Mouse (Mus musculus) liver, postnatal 0 days (tissue): ENCODE data around the gene Dusp28. TPM values are rescaled to one million over a fixed set of nuclear protein-coding genes. Genes with fewer than 3 reads are reported as not detected.

Experiments
- ATAC-seq: fragments of 200-750 bp; cut with Nextera tagmentation; 2 replicates; pipeline ENCODE4 v1.8.0; 2017; ENCODE audit warnings: mild to moderate bottlenecking, moderate library complexity
- DNase-seq: peaks from one replicate; pipeline ENCODE4 v3.0.0-alpha.2; 2016
- H3K27ac ChIP-seq: fragments of 300-500 bp; sonication (generic); 2 replicates; pipeline ENCODE4 v1.5.1; 2014; ENCODE audit warnings: antibody characterized with exemption, moderate library complexity, mild to moderate bottlenecking, low read depth
- H3K27me3 ChIP-seq: fragments of 300-500 bp; sonication (generic); 2 replicates; pipeline ENCODE4 v1.6.1; 2014; ENCODE audit warnings: low read length, control low read depth, mixed read lengths; ENCODE audit not compliant: insufficient read depth
- H3K36me3 ChIP-seq: fragments of 300-500 bp; sonication (generic); replicated peaks from 2 replicates; pipeline ENCODE4 v1.6.1; 2014; ENCODE audit warnings: mild to moderate bottlenecking, control low read depth, low read length, moderate library complexity, mixed read lengths; ENCODE audit not compliant: insufficient read depth
- H3K4me1 ChIP-seq: fragments of 300-500 bp; sonication (generic); 2 replicates; pipeline ENCODE4 v1.6.1; 2014; ENCODE audit warnings: antibody characterized with exemption, mild to moderate bottlenecking, control low read depth; ENCODE audit not compliant: insufficient read depth
- H3K4me2 ChIP-seq: fragments of 300-500 bp; sonication (generic); 2 replicates; pipeline ENCODE4 v1.6.1; 2014; ENCODE audit warnings: low read depth, mild to moderate bottlenecking, low read length, moderate library complexity, mixed read lengths
- H3K4me3 ChIP-seq: fragments of 300-500 bp; sonication (generic); 2 replicates; pipeline ENCODE4 v1.5.1; 2014; ENCODE audit warnings: low read depth, low read length
- H3K9ac ChIP-seq: fragments of 300-500 bp; sonication (generic); replicated peaks from 2 replicates; pipeline ENCODE4 v1.6.1; 2014; ENCODE audit warnings: mild to moderate bottlenecking, moderate library complexity
- H3K9me3 ChIP-seq: fragments of 300-500 bp; sonication (generic); 2 replicates; pipeline ENCODE4 v1.6.1; 2016; ENCODE audit warnings: mild to moderate bottlenecking, control low read depth, low read length, mixed read lengths
- CTCF ChIP-seq: sonication (generic); IDR thresholded peaks from 2 replicates; pipeline ENCODE4 v1.5.1; 2016; ENCODE audit warnings: antibody characterized with exemption, low read depth
- EP300 ChIP-seq: IDR thresholded peaks from 2 replicates; pipeline ENCODE4 v1.6.1; 2016; ENCODE audit warnings: antibody characterized with exemption, low read depth, mild to moderate bottlenecking
- WGBS: fragments of 180-500 bp; shearing (Covaris S2); extraction: QIAGEN DNeasy Blood & Tissue Kit; methylation state at CpG from one replicate; pipeline ENCODE4 v1.1.7; 2014; ENCODE audit not compliant: insufficient replicate concordance; 5-methylcytosine and 5-hydroxymethylcytosine counted together
- polyA plus RNA-seq: library from polyadenylated mRNA; unstranded; fragments of >200 nt; fragmentation: Nextera tagmentation; extraction: Ambion mirVana; gene quantifications from 2 replicates; pipeline ENCODE4 v1.2.1, GENCODE M21; 2015

The Dusp28 gene
- polyA plus RNA-seq, 1 experiment from 2014 or later, result 20.2 TPM

GRCm38 (mm10) chr1:92934182-92934827 is 27.5 kb downstream of the Dusp28 start, which contains the start of gene Capn10:
Gene Capn10 (plus strand): TSS chr1:92934376.
- under 1% methylated on average over 45 of the region's 45 CpGs for WGBS
- Histone ChIP-seq H3K36me3 (peaks cover 12% of the 10 kb centered on the region), H3K27me3 (no peaks in the 10 kb centered on the region), H3K9me3 (no peaks in the 10 kb centered on the region), H3K4me2 (peak within 1 kb of the TSS; percentile 95), H3K4me3 (peak within 1 kb of the TSS; percentile 87), H3K4me1 (peaks cover 25% of the 10 kb centered on the region), H3K9ac (peak within 1 kb of the TSS; percentile 79), H3K27ac (peak within 1 kb of the TSS; percentile 95)
- ATAC-seq (peak; percentile 96), DNase-seq (peak; percentile 93)
- TF ChIP-seq EP300 (peak; percentile 32; the same call in 1 of the 2 replicates), CTCF (no peak)

- Histone ChIP-seq H3K9ac (peak overlapping the region; percentile 79), H3K27me3 (no peaks in the 10 kb centered on the region), H3K4me1 (peaks cover 25% of the 10 kb centered on the region), H3K27ac (peak overlapping the region; percentile 95), H3K36me3 (peaks cover 22% of the 10 kb centered on the region), H3K4me3 (peak overlapping the region; percentile 87), H3K9me3 (no peaks in the 10 kb centered on the region), H3K4me2 (peak overlapping the region; percentile 95)
- ATAC-seq (no peak), DNase-seq (peak; percentile 87)
- WGBS, result 11% methylated on average over 10 of the region's 10 CpGs
- TF ChIP-seq EP300 (peak; percentile 61; the same call in 1 of the 2 replicates), CTCF (no peak)
Observed at GRCm38 (mm10) chr1:92935054-92935962, 28.5 kb downstream of the Dusp28 start.

GRCm38 (mm10) chr1:92935977-92936376 is 29.2 kb downstream of the Dusp28 start:
- peak overlapping the region; percentile 87 for H3K4me3 ChIP-seq
- H3K4me2 ChIP-seq, result peak overlapping the region; percentile 95
- H3K27me3 ChIP-seq, result no peaks in the 10 kb centered on the region
- 17% methylated on average over 2 of the region's 2 CpGs for WGBS
- H3K9me3 ChIP-seq, result no peaks in the 10 kb centered on the region
- peaks cover 25% of the 10 kb centered on the region for H3K4me1 ChIP-seq
- H3K27ac ChIP-seq, result peak overlapping the region; percentile 95
- TF ChIP-seq CTCF (peak; percentile 35; the same call in 1 of the 2 replicates), EP300 (no peak)
- no peak for DNase-seq
- peak overlapping the region; percentile 79 for H3K9ac ChIP-seq
- no peak for ATAC-seq
- H3K36me3 ChIP-seq, result peaks cover 27% of the 10 kb centered on the region

GRCm38 (mm10) chr1:92936467-92936866 is 29.7 kb downstream of the Dusp28 start:
- H3K4me1 ChIP-seq, result peaks cover 25% of the 10 kb centered on the region
- peaks cover 30% of the 10 kb centered on the region for H3K36me3 ChIP-seq
- TF ChIP-seq EP300 (no peak), CTCF (no peak)
- peak overlapping the region; percentile 79; the same call in 1 of the 2 replicates for H3K9ac ChIP-seq
- peak overlapping the region; percentile 87 for H3K4me3 ChIP-seq
- DNase-seq (no peak), ATAC-seq (peak; percentile 18; the same call in 1 of the 2 replicates)
- no peaks in the 10 kb centered on the region for H3K9me3 ChIP-seq
- H3K27ac ChIP-seq, result peak overlapping the region; percentile 95
- 72% methylated on average over 3 of the region's 3 CpGs for WGBS
- H3K4me2 ChIP-seq, result peak overlapping the region; percentile 95
- H3K27me3 ChIP-seq, result no peaks in the 10 kb centered on the region

- H3K27me3 ChIP-seq, result no peaks in the 10 kb centered on the region
- no peak for ATAC-seq
- TF ChIP-seq CTCF (no peak), EP300 (no peak)
- WGBS, result 64% methylated on average over 3 of the region's 3 CpGs
- H3K4me1 ChIP-seq, result peaks cover 25% of the 10 kb centered on the region
- H3K9me3 ChIP-seq, result no peaks in the 10 kb centered on the region
- no peak overlapping the region for H3K9ac ChIP-seq
- no peak for DNase-seq
- H3K36me3 ChIP-seq, result peaks cover 39% of the 10 kb centered on the region
- no peak overlapping the region for H3K4me2 ChIP-seq
- H3K27ac ChIP-seq, result peak overlapping the region; percentile 95
- no peak overlapping the region for H3K4me3 ChIP-seq
Observed at GRCm38 (mm10) chr1:92937797-92938196, 31.0 kb downstream of the Dusp28 start.

- H3K36me3 ChIP-seq, result peaks cover 48% of the 10 kb centered on the region
Observed at GRCm38 (mm10) chr1:92939746-92940145, 33.0 kb downstream of the Dusp28 start.

More at GRCm38 (mm10) chr1:92939746-92940145, 33.0 kb downstream of the Dusp28 start:
- ATAC-seq (no peak), DNase-seq (no peak)
- peaks cover 16% of the 10 kb centered on the region for H3K4me1 ChIP-seq
- no peaks in the 10 kb centered on the region for H3K9me3 ChIP-seq
- no peak overlapping the region for H3K4me3 ChIP-seq
- TF ChIP-seq CTCF (no peak), EP300 (no peak)
- 83% methylated on average over 4 of the region's 4 CpGs for WGBS
- no peak overlapping the region for H3K9ac ChIP-seq
- H3K27ac ChIP-seq, result no peak overlapping the region
- H3K27me3 ChIP-seq, result no peaks in the 10 kb centered on the region
- no peak overlapping the region for H3K4me2 ChIP-seq
